In the genomic region with DNA sequence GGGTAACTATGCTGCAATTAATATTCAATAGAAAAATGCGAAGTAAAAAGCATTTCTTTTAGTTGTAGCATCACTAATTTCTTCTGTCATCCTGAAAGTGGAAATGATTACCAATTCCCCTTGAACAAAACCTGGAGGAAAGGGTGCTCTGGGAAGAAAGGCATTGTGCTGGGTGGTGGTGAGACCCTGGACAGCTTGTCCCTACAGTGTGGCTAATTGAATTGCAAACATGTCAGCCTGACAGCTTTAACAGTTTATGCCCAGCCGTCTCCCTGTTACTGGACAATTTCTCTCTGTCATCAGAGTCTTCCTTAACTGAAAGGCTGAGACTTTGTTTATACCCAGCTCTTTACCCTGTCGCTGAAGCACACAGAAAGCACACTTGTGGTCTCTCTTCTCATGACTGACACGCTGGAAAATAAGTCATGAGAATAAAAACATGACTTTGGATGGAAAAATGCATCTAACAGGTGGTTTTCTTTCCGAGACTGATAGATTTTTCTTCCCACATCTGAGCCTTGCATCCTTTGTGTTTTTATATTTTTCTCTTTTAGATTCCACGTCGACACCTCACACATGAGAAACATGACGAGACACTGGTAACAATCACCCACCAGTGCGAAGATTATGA, we compare ENCODE assay signal across 29 mouse cellular contexts. TPM values are rescaled to one million over a fixed set of nuclear protein-coding genes. Genes with fewer than 3 reads are reported as not detected.
DNase-seq lines count a peak whose midpoint lies in the region; ATAC-seq and TF ChIP-seq lines count a peak whose summit lies in the region.
"Had no signal": no experiment of that assay in that cellular context is flagged by ENCODE, and none has a peak within 500 bp of the region (broad histone marks: within the 10 kb centered on the region; RNA-seq: fewer than 3 reads in every experiment).

No protein-coding gene starts in this region.

- H3K27me3 ChIP-seq in hindbrain, embryonic 11.5 days (ENCODE audit: control insufficient read depth, insufficient read depth, low read length): no peaks in the 10 kb centered on the region
- no peaks in the 10 kb centered on the region for H3K27me3 ChIP-seq in hindbrain, embryonic 13.5 days
- H3K27me3 ChIP-seq in midbrain, embryonic 14.5 days (ENCODE audit: control insufficient read depth, insufficient read depth, low read length): no peaks in the 10 kb centered on the region
- no peaks in the 10 kb centered on the region for H3K27me3 ChIP-seq in midbrain, embryonic 11.5 days (ENCODE audit: control insufficient read depth, insufficient read depth, low read length)
- no peaks in the 10 kb centered on the region; the same call in 1 of the 2 replicates for H3K27me3 ChIP-seq in kidney, adult 2 months (replicated peaks; ENCODE audit: control insufficient read depth, insufficient read depth, low read length)
- H3K27me3 ChIP-seq: heart, embryonic 13.5 days; liver, embryonic 12.5 days had no signal

- no peak overlapping the region for H3K4me2 ChIP-seq in hindbrain, embryonic 11.5 days (replicated peaks; ENCODE audit: low read depth, low read length)
- H3K4me2 ChIP-seq in hindbrain, embryonic 13.5 days: no peak overlapping the region
- no peak overlapping the region for H3K4me2 ChIP-seq in midbrain, embryonic 14.5 days (ENCODE audit: low read length)
- H3K4me2 ChIP-seq in midbrain, embryonic 11.5 days: no peak overlapping the region
- H3K4me2 ChIP-seq: heart, embryonic 13.5 days; liver, embryonic 12.5 days had no signal

- H3K36me3 ChIP-seq in hindbrain, embryonic 11.5 days (ENCODE audit: control insufficient read depth, insufficient read depth, low read length): no peaks in the 10 kb centered on the region
- H3K36me3 ChIP-seq in hindbrain, embryonic 13.5 days: no peaks in the 10 kb centered on the region
- H3K36me3 ChIP-seq in midbrain, embryonic 14.5 days (ENCODE audit: control insufficient read depth, insufficient read depth, low read length): no peaks in the 10 kb centered on the region
- H3K36me3 ChIP-seq in midbrain, embryonic 11.5 days (ENCODE audit: control insufficient read depth, insufficient read depth, low read length): no peaks in the 10 kb centered on the region
- no peaks in the 10 kb centered on the region for H3K36me3 ChIP-seq in kidney, adult 2 months (ENCODE audit: control insufficient read depth, insufficient read depth, low read length)
- H3K36me3 ChIP-seq: heart, embryonic 13.5 days; liver, embryonic 12.5 days had no signal

- H3K27ac ChIP-seq in hindbrain, embryonic 11.5 days (ENCODE audit: low read depth, low read length): no peak overlapping the region
- H3K27ac ChIP-seq in hindbrain, embryonic 13.5 days: no peak overlapping the region
- no peak overlapping the region for H3K27ac ChIP-seq in midbrain, embryonic 14.5 days (replicated peaks; ENCODE audit: low read depth, low read length)
- H3K27ac ChIP-seq in midbrain, embryonic 11.5 days (ENCODE audit: low read depth, low read length): no peak overlapping the region
- no peak overlapping the region for H3K27ac ChIP-seq in kidney, adult 2 months (ENCODE audit: insufficient read depth, low read depth, low read length)
- H3K27ac ChIP-seq: heart, adult 2 months; heart, embryonic 13.5 days; liver, embryonic 12.5 days; stomach, postnatal 0 days had no signal

- H3K4me3 ChIP-seq in hindbrain, embryonic 11.5 days (ENCODE audit: low read depth, low read length): no peak overlapping the region
- H3K4me3 ChIP-seq in hindbrain, embryonic 13.5 days: no peak overlapping the region
- H3K4me3 ChIP-seq in midbrain, embryonic 14.5 days (replicated peaks; ENCODE audit: low read depth, low read length): no peak overlapping the region
- no peak overlapping the region for H3K4me3 ChIP-seq in midbrain, embryonic 11.5 days (ENCODE audit: low read depth, low read length)
- H3K4me3 ChIP-seq in kidney, adult 2 months (ENCODE audit: insufficient read depth, low read depth, low read length): no peak overlapping the region
- H3K4me3 ChIP-seq: heart, adult 2 months; heart, embryonic 13.5 days; liver, embryonic 12.5 days had no signal

- WGBS in hindbrain, embryonic 11.5 days: 72% methylated on average over 9 of the region's 9 CpGs
- WGBS in hindbrain, embryonic 13.5 days: 64% methylated on average over 9 of the region's 9 CpGs
- WGBS in midbrain, embryonic 14.5 days: 51% methylated on average over 9 of the region's 9 CpGs
- WGBS in midbrain, embryonic 11.5 days: 83% methylated on average over 9 of the region's 9 CpGs
- WGBS in kidney, adult 2 months: 65% methylated on average over 9 of the region's 9 CpGs

- peak; percentile 72 for ATAC-seq in hindbrain, embryonic 11.5 days (ENCODE audit: low FRiP score)
- no peak for ATAC-seq in hindbrain, embryonic 13.5 days (ENCODE audit: low FRiP score)
- ATAC-seq in midbrain, embryonic 14.5 days (ENCODE audit: low FRiP score, low TSS enrichment): no peak
- ATAC-seq in midbrain, embryonic 11.5 days (ENCODE audit: low FRiP score): no peak
- ATAC-seq: forebrain, embryonic 16.5 days; intestine, embryonic 16.5 days; liver, embryonic 12.5 days; liver, postnatal 0 days had no signal

- DNase-seq in hindbrain, embryonic 11.5 days (ENCODE audit: low spot score): no peak
- DNase-seq in midbrain, embryonic 14.5 days: peak; percentile 18
- no peak for DNase-seq in midbrain, embryonic 11.5 days (ENCODE audit: low spot score, missing footprints)
- DNase-seq in brain, embryonic 14.5 days (ENCODE audit: low read depth): peak; percentile 15
- no peak for DNase-seq in kidney, adult 2 months
- DNase-seq in heart, adult 8-10 months (ENCODE audit: low spot score): no peak
- DNase-seq: adrenal gland, postnatal 10 days; cerebellum, adult 11 months; cerebellum, adult 9-10 months; cerebellum, postnatal 36 days; heart, adult 2 months; heart, postnatal 10 days; kidney, adult 9 months; kidney, postnatal 10 days; layer of hippocampus, postnatal 36 days; left cerebral cortex, postnatal 4 days; liver, postnatal 0 days; right cerebral cortex, postnatal 4 days; thymus, adult 18-20 months; thymus, postnatal 36 days had no signal

- no peak overlapping the region for H3K9ac ChIP-seq in hindbrain, embryonic 11.5 days (ENCODE audit: low read depth, low read length)
- H3K9ac ChIP-seq in hindbrain, embryonic 13.5 days: no peak overlapping the region
- no peak overlapping the region for H3K9ac ChIP-seq in midbrain, embryonic 14.5 days (replicated peaks; ENCODE audit: low read length)
- no peak overlapping the region for H3K9ac ChIP-seq in midbrain, embryonic 11.5 days (ENCODE audit: low read length)
- H3K9ac ChIP-seq: heart, embryonic 13.5 days; liver, embryonic 12.5 days; liver, postnatal 0 days had no signal

- no peak for TF ChIP-seq CTCF in brain, embryonic 14.5 days (IDR thresholded peaks at IDR 0.05; ENCODE audit: borderline replicate concordance, extremely low read depth, insufficient read depth, insufficient read length)
- TF ChIP-seq CTCF in kidney, adult 2 months (conservative IDR thresholded peaks at IDR 0.05; ENCODE audit: insufficient read depth, insufficient read length, low read depth, low read length): no peak

- H3K9me3 ChIP-seq in hindbrain, embryonic 11.5 days (ENCODE audit: control insufficient read depth, low read length): no peaks in the 10 kb centered on the region
- no peaks in the 10 kb centered on the region for H3K9me3 ChIP-seq in hindbrain, embryonic 13.5 days
- no peaks in the 10 kb centered on the region for H3K9me3 ChIP-seq in midbrain, embryonic 14.5 days (ENCODE audit: control insufficient read depth, low read length)
- H3K9me3 ChIP-seq in midbrain, embryonic 11.5 days (ENCODE audit: control insufficient read depth, low read length): no peaks in the 10 kb centered on the region
- H3K9me3 ChIP-seq: heart, embryonic 13.5 days; liver, embryonic 12.5 days had no signal

- H3K4me1 ChIP-seq in hindbrain, embryonic 11.5 days (replicated peaks; ENCODE audit: control insufficient read depth, insufficient read depth, low read length): no peaks in the 10 kb centered on the region
- H3K4me1 ChIP-seq in hindbrain, embryonic 13.5 days (replicated peaks): 0 out of 2 replicates have a peak, but pooled peaks cover 3% of the 10 kb centered on the region
- H3K4me1 ChIP-seq in midbrain, embryonic 14.5 days (ENCODE audit: control insufficient read depth, insufficient read depth, low read length): no peaks in the 10 kb centered on the region
- H3K4me1 ChIP-seq in midbrain, embryonic 11.5 days (ENCODE audit: control insufficient read depth, insufficient read depth, low read length): no peaks in the 10 kb centered on the region
- H3K4me1 ChIP-seq in kidney, adult 2 months (ENCODE audit: control insufficient read depth, insufficient read depth, low read length): no peaks in the 10 kb centered on the region
- H3K4me1 ChIP-seq: liver, embryonic 12.5 days had no signal

- no peak for TF ChIP-seq POLR2A in brain, embryonic 14.5 days (IDR thresholded peaks at IDR 0.05; ENCODE audit: borderline replicate concordance, extremely low read depth, insufficient read depth, insufficient read length, poor library complexity, severe bottlenecking)
- TF ChIP-seq POLR2A in kidney, adult 2 months (IDR thresholded peaks at IDR 0.05; ENCODE audit: low read depth, low read length): no peak

RNA-seq across cellular contexts. Expression of a gene that starts 13.0 kb away (rescaled TPM):
- polyA plus RNA-seq in hindbrain, embryonic 11.5 days (2014; fragmentation: Nextera tagmentation; extraction: Ambion mirVana): 0.13 TPM in 1 of 2 replicates, not detected in the other
- not detected in 2 replicates for polyA plus RNA-seq in hindbrain, embryonic 13.5 days (2015; fragmentation: Nextera tagmentation; extraction: Ambion mirVana)
- 0.05 TPM in 1 of 2 replicates, not detected in the other for polyA plus RNA-seq in midbrain, embryonic 14.5 days (2014; fragmentation: Nextera tagmentation; extraction: Ambion mirVana)
- polyA plus RNA-seq in midbrain, embryonic 11.5 days (2014; fragmentation: Nextera tagmentation; extraction: Ambion mirVana): 0.08 TPM in 1 of 2 replicates, not detected in the other
- not detected in 2 replicates for polyA plus RNA-seq in brain, embryonic 14.5 days (2012; rRNA removed)
- polyA plus RNA-seq in kidney, adult 2 months (2012; rRNA removed): 0.06 and 0.45 TPM in 2 replicates
- total RNA-seq in heart, adult 8-10 months (2022): 1 to 10 TPM; 4.1 to 4.8 (median 4.2) TPM
- total RNA-seq: ES-E14; gastrocnemius, adult 8-10 months; layer of hippocampus, postnatal 36 days; left cerebral cortex, postnatal 4 days had no signal
- polyA plus RNA-seq: embryonic facial prominence, embryonic 11.5 days; forebrain, embryonic 16.5 days had no signal

Comparison
In these comparisons a context has a peak if more than half of its experiments do, and no peak if none do; other contexts are left out.
1. DNase-seq: peak in midbrain, embryonic 14.5 days (single experiment) and brain, embryonic 14.5 days (single experiment); none in hindbrain, embryonic 11.5 days (single experiment), midbrain, embryonic 11.5 days (single experiment), kidney, adult 2 months (single experiment) and heart, adult 8-10 months (single experiment).